Mouse (Mus musculus): Measurements from ENCODE around the gene Vcl.

Gene Vcl

DNA sequence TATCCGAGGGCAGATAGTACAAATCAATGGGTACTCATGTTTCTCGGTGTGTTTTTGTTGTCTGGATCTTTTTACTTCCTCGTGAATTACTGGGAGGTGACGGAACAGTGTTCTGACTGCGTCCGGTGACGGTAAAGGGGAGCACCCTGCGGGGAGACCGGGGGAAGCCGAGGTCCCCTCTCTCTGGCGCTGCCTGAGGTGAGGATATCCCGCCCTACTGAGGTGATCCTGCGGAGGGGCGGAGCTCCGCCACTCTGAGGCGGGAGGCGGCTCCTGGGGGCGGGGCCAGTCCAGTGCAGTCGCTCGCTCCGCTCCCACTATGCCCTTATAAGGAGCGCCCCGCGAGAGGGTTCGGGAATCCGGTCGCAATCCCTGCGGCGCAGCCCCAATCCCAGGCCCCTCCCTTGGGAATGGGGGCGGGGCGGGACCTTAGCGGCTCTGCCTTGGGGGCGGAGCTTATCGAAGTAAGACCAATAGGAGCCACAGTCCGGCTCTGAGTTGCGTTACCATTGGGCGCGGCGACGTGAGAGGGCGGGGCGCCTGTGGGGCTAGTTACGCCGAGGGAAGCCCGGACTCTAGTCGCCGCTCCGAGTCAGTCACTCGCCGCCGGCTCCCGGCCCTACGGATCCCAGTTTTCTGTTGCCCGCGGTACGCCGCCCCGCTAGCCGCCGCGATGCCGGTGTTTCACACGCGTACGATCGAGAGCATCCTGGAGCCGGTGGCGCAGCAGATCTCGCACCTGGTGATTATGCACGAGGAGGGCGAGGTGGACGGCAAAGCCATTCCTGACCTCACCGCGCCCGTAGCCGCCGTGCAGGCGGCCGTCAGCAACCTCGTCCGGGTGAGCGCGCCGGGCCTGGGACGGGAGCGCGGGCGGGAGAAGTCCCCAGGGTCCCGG lies at the start of gene Vcl:
Gene Vcl (plus strand): TSS at position 551 of the 898 bp plus-strand sequence.
- in situ Hi-C loops (cut with MboI; ENCODE audit: low pct_unique_long_range_greater_than_20kb in 1 of 2, low sequenced_read_pairs in 2 of 2, unreplicated experiment in 1 of 2) = no loop called here

DNA sequence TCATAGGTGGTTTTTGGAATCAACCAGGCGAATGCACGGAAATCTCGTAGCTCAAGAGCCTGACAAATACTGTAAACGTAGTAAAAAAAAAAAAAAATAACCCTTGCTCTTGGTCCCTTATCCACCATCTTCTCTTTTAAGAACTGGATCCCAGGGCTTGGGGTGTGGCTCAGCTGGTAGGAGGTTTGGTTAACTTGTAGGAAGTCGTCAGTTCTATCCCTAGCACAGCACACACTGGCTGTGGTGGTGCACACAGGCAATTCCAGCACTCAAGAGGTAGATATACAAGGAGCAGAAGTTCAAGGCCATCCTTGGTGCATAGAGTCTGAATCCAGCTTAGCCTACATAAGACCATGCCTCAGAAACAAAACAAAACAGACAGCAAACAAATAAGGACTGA lies 44.5 kb upstream of the Vcl start:
- in situ Hi-C loops (cut with MboI; ENCODE audit: low pct_unique_long_range_greater_than_20kb in 1 of 2, low sequenced_read_pairs in 2 of 2, unreplicated experiment in 1 of 2) = no loop called here

DNA sequence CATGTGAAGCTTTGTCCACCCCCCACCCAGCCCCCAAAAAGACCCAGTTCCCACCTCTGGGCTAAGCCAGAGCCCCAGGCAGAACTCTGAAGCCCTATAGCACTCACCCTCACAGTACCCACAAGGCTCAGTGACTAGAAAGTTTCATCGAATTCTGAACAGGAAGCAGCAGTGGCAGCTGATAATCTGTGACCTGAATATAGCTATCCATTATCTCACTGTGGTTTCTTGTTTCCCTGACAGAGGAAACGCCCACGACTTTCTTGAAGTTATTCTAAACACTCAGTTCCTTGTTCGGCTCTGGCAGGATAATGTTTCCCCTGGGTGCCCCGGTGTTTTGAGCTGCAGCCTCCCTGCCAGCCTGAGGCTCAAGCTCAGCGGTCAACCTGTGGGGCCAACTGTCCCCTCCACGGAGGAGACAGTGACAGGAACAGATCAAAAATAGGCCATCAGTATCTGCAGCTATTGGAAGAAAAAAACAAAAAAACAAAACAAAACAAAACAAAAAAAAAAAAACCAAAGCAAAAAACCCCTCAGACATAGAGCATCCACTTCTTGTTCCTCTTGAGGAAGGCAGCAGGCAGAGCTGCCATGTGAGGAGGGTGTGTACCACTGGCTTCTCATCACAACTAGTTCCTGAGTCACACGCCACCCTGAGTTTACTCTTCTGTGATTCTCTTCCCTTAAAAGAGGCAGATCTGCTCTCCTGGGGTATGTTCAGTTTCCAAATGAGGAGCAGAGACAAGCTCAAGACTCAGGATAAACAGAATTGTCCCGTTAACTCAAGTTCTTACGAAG lies 43.9 kb upstream of the Vcl start:
- in situ Hi-C loops (cut with MboI; ENCODE audit: low pct_unique_long_range_greater_than_20kb in 1 of 2, low sequenced_read_pairs in 2 of 2, unreplicated experiment in 1 of 2) = no loop called here

DNA sequence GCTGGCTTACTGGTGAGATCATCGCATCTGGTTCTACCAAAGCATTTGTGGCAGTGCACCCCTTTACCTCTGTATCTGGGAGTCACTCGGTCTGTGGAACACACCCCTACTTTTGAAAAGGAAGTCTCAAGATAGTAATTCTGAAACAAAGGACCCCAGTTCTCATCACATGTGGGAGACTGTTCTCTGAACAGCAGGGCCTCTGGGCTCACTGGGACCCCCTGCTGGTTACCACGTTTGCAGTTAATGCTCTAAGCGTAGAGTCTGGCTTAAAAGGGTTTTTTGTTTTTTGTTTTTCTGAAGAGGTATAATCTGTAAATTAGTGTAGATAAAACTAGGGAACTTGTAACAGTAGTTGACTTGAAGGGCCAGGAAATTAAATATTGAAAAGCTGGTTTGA lies 42.9 kb upstream of the Vcl start:
- in situ Hi-C loops (cut with MboI; ENCODE audit: low pct_unique_long_range_greater_than_20kb in 1 of 2, low sequenced_read_pairs in 2 of 2, unreplicated experiment in 1 of 2) = no loop called here

DNA sequence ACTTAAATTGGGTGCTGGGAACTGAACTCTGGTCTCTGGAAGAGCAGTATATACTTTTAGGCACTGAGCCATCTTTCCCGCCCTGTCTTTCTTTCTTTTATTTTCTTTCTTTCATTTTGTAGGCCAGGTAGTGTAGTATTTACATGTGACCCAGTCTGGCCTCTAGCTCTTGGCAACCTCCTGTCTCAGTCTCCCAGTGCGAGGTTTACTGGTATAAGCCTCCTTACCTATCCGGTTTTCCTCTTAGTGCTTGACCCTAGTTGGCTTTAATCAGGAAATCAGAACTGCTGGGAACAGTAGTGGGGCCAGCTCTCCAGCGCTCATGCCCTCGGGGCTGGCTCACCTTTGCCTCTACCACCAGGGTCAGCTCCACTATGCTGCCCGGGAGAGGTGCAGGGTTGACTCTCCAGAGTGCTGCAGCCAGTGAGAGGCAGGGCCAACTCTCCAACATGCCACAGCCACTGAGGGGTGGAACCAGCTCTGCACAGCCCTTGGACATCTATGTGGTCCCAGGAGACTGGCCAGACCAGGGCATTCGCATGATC lies 41.6 kb upstream of the Vcl start:
- in situ Hi-C loops (cut with MboI; ENCODE audit: low pct_unique_long_range_greater_than_20kb in 1 of 2, low sequenced_read_pairs in 2 of 2, unreplicated experiment in 1 of 2) = no loop called here

DNA sequence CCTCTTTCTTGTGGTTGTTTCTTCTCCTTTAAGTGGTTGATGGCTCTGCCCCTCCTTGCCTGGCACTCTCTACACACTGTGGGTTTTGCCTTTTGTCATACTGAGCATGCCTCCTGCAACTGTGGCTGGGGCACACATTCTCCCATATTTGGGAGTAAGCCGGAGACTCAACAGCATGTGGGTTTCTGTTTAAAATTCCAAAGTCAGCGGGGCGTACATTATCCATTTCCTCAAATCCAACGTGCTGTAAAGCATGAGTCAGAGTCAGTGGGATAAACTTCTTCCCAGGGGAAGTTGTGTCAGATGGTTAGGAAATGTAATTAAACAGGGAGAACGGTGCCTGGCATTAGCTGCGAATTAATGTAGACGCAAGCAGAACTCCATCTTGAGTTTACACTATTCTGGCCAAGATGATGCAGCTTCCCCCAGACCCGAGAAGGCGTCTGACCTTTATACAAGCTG lies 37.2 kb upstream of the Vcl start:
- in situ Hi-C loops (cut with MboI; ENCODE audit: low pct_unique_long_range_greater_than_20kb in 1 of 2, low sequenced_read_pairs in 2 of 2, unreplicated experiment in 1 of 2) = no loop called here

DNA sequence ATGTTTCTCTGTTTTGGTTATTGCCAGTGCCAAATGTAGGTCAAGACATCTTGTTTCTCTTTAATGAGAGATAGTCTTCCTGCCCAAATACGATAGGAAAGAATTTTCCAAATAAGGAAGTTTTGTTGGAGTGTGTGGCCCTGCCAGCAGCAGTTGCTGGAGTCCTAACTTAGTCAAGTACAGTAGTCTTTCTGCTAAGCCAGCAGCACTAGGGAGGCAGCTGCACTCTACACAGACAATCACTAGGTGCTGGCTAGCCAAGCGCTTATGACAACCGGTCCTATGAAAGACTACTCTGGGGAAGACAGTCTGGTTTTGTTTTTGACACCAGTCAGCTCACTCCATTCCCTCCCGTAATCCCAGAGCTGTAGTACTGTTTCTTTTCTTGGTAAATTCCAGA lies 35.4 kb upstream of the Vcl start:
- in situ Hi-C loops (cut with MboI; ENCODE audit: low pct_unique_long_range_greater_than_20kb in 1 of 2, low sequenced_read_pairs in 2 of 2, unreplicated experiment in 1 of 2) = no loop called here

DNA sequence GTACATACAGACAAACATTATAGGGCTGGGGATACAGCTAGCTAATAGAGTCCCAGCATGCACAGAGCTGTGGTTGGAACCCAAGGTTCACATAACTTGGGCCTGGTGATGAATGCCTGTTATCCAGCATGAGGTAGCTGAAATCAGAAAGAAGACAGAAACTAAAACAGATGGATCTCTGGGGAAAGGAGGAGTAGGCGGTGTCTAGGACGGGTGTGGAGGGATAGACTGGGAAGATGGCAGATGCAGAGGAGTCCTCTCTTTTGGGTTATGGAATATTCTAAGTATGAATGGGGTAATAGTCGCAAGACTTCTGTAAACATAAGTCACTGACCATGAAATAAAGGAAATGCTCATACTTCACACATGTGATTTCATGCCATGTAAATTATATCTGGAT lies 27.9 kb upstream of the Vcl start:
- in situ Hi-C loops (cut with MboI; ENCODE audit: low pct_unique_long_range_greater_than_20kb in 1 of 2, low sequenced_read_pairs in 2 of 2, unreplicated experiment in 1 of 2) = no loop called here

DNA sequence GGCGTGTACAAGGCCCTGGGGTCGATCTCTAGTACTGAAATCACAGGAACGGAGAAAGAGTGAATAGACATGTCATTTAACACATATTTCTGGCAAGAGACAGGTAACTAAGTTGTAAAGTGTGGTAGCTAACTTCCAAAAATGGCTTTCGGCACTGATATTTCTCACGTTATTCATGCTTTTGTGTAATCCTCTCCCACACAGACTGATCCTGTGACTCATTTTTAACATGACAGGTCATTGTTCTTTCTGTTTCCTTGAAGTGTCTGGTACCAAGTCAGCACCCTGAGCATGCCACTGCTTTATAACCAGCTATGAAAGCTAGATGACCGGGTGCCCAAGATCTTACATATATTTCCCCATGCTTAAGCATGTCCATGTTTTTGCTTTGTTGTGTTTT lies 26.1 kb upstream of the Vcl start:
- in situ Hi-C loops (cut with MboI; ENCODE audit: low pct_unique_long_range_greater_than_20kb in 1 of 2, low sequenced_read_pairs in 2 of 2, unreplicated experiment in 1 of 2) = no loop called here

DNA sequence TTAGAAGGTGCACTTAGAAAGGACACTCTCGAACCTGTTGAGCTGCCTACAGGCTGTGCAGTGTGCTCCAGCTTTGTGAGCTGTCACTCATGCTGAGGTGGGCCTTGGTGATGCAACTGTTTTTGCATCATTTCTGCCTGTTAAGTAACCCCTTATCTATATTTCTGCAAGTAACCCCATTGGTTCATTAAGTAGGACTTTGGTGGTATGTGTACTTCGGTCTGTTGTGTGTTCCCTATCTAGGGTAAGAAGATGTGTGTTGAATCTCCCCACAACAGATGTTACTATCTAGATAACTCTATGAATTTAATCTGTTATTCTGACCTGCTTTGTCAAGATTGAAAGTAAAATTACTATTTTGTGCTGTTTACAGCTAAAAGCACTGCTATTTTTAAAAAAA lies 17.4 kb upstream of the Vcl start:
- in situ Hi-C loops (cut with MboI; ENCODE audit: low pct_unique_long_range_greater_than_20kb in 1 of 2, low sequenced_read_pairs in 2 of 2, unreplicated experiment in 1 of 2) = no loop called here

DNA sequence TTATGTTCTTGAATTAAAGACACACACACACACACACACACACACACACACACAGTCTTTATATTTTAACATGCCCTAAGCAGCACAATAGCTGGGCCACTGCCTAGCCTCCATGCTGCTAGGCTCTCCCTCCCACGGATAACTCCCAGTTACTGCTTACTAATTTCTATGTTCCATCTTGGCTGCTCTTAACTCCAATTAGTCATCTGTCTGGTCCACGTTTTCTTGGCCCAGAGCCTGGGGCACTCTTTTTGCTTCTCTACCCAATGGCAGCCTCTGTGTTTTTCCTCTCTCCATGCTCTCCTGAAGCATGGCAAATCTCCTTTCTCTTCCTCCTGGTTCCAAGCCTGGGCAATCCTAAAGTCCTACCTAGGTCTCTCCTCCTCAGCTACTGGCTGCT lies 14.8 kb upstream of the Vcl start:
- in situ Hi-C loops (cut with MboI; ENCODE audit: low pct_unique_long_range_greater_than_20kb in 1 of 2, low sequenced_read_pairs in 2 of 2, unreplicated experiment in 1 of 2) = no loop called here

DNA sequence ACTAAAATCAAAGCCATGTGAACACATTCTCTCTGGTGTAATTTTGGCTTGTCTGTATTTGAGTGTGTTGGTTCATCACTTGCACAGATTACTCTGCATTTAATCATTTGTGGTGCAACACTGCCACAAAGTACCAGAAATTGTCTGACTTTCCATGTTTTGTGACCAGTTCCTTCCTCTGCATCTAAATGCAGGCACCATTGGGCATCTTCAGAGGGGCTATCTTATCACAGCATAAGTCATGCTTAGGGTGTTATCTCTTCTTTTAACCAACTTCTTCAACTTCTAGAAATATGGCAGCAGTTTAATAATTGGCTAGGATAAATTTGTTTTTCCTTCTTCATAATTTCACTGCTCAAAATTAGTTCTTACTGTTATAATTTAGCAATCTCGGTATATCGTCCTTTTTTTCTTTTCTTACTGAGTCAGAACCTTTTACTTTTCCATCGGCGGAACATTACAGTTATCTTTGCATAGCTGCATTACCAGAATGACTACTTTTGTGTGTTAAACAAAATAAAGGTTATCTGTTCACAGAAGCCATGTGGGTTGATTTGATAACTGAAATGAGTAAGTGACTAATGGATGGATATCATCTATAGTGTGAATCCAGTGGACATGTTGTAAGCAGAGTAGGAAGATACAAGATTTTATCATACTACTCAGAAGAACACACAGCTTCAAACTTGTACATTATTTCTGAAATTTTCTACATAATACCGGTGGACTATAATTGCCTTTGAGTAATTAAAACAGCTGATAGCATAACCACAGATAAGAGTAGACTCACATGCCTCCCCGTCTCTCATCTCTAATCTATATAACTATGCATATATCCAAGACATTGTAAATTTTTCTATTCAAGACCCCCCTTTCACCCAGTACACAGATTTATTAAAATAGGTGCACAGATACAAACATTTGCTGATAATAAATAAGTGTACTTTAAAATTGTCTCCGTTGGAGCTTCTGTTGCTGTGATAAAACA lies 12.3 kb upstream of the Vcl start:
- in situ Hi-C loops (cut with MboI; ENCODE audit: low pct_unique_long_range_greater_than_20kb in 1 of 2, low sequenced_read_pairs in 2 of 2, unreplicated experiment in 1 of 2) = no loop called here

DNA sequence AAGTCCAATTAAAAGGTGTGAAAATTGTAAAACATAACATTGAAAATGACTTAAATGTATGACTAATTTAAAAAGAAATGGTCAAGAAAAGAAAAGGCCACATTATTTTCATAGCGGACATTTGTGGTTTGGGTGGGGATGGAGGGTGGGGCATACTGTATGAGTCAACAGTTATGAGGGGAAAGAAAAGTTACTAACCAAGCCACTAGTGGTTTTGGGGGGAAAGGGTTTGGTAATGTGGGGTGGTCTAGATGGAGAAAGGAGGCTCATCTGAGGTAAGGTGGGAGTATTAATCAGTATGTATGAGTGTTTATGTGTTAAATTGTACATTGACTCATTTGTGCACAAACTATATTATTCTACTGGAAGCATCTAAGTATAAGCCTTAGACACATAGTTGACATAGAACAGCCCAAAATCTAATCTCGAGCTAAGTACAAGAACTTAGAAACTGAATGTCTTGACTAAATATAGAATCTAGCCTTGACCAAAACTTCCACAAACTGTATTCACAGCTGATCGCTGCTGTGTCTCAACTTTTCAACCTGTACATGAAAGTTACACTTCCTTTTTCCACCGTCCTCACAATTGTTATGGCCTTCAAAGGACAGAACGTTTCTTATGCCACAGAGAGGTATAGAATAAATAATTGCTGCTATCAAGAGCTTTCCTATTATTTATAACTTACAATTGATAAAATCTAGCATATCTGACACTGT lies 5.0 kb upstream of the Vcl start:
- in situ Hi-C loops (cut with MboI; ENCODE audit: low pct_unique_long_range_greater_than_20kb in 1 of 2, low sequenced_read_pairs in 2 of 2, unreplicated experiment in 1 of 2) = no loop called here

DNA sequence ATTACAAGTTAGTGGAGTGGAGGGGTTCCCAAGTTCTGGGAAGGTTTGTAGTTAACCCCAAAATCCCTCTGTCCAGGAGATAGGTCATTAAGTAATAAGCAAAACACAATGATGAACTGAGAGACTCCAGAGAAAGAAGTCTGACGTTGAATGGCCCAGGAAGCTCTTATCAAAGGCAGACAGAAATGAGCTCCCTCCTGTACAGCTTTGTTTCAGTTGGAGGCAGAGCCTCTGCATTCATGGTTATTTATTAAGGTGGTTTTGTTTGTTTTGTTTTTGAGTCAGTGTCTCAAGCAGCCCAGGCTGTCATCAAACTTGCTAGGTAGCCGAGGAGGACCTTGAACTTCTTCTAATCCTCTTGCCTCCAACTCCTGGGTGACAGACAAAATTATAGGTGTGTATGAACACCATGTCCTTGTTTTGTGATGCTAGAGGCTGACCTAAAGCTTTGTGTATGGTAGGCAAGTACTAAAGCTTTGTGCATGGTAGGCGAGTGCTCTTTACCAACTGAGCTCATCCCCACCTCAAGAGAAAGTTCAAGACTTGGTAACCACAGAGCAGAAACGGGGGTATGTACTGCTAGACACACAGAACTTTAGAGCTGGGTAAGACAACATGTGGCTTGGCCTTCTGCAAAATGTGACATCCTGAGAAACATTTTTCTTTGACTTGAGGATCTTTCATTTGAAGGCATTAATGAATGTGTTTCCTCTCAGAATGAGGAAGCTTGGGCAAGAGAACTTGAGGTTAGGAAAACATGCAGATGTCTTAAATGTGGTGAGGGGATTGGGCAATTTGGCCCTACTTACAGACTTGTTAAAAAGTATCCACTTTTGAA lies 1.5 kb upstream of the Vcl start:
- in situ Hi-C loops (cut with MboI; ENCODE audit: low pct_unique_long_range_greater_than_20kb in 1 of 2, low sequenced_read_pairs in 2 of 2, unreplicated experiment in 1 of 2) = no loop called here

DNA sequence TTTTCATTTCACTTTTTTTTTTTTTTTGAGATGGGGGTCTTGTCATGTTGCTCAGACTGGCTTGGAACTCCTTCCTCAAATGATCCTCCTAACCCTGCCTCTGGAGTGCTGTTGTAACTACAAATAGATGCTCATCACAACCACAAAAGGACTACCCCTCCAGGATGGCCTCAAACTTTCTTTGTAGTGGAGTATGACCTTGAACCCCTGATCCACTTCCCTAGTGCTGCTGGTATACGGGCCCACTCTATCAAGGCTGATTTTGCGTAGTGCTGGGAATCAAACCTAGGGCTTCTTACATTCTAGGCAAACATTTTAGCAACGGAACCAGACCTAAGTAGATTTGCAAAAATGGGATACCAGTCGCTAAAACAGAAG lies 901 bp upstream of the Vcl start:
- in situ Hi-C loops (cut with MboI; ENCODE audit: low pct_unique_long_range_greater_than_20kb in 1 of 2, low sequenced_read_pairs in 2 of 2, unreplicated experiment in 1 of 2) = no loop called here

DNA sequence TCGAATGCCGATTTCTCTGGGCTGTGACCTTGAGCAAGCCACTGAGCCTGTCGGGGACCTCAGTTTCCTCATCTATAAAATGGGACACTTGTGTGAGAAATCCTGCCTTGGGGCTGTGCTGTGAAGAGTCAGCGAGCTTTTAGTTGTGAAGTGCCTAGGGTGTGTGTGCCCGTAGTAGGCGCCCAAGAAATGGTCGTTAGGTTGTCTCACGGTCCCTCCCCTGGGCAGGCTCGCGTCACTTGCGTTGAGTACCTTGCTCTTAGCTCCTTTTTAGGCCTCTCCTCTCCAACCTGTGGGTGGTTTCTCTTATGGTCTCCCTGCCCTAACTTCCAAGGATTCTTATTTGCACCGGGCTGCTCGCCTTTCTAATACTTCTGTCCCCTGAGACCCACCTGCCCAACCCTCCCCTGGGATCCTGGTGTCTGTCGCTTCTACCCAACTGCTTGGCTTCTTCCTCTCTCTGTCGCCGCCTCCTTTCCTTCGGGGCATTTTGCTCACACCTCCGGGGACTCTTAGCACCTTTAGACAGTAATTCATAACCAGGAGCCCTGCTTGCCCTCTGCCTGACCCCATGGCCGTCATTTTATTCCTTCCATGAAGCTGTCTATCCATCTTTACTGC lies 726 bp downstream of the Vcl start:
- in situ Hi-C loops (cut with MboI; ENCODE audit: low pct_unique_long_range_greater_than_20kb in 1 of 2, low sequenced_read_pairs in 2 of 2, unreplicated experiment in 1 of 2) = no loop called here
